Mouse (Mus musculus) liver, embryonic 14.5 days (tissue): ENCODE measurements around the gene Tenm2. TPM values are rescaled to one million over a fixed set of nuclear protein-coding genes. Genes with fewer than 3 reads are reported as not detected.

Experiments
- ATAC-seq: fragments of 200-750 bp; cut with Nextera tagmentation; 2 replicates; pipeline ENCODE4 v1.8.0; 2017; ENCODE audit warnings: moderate number of reproducible peaks, mild to moderate bottlenecking, moderate library complexity; ENCODE audit not compliant: insufficient read depth
- DNase-seq, 3 experiments: peaks; one replicate each; pipeline ENCODE4 v3.0.0-alpha.2; 2012 to 2013; ENCODE audit warnings: low read depth in 3 of 3, low spot score in 3 of 3
- H3K27ac ChIP-seq: fragments of 300-500 bp; sonication (generic); 2 replicates; pipeline ENCODE4 v1.5.1; 2014; ENCODE audit warnings: moderate library complexity, mild to moderate bottlenecking, control low read depth, inconsistent platforms
- H3K27me3 ChIP-seq: fragments of 300-500 bp; sonication (generic); 2 replicates; pipeline ENCODE4 v1.6.1; 2014; ENCODE audit warnings: mild to moderate bottlenecking, low read length, moderate library complexity; ENCODE audit not compliant: control insufficient read depth, insufficient read depth
- H3K36me3 ChIP-seq: fragments of 300-500 bp; sonication (generic); replicated peaks from 2 replicates; pipeline ENCODE4 v1.6.1; 2014; ENCODE audit warnings: low read depth; ENCODE audit not compliant: control insufficient read depth, insufficient read depth
- H3K4me1 ChIP-seq, 2 experiments: fragments of 200-500 bp in 1 of 2; fragments of 300-500 bp in 1 of 2; sonication (generic) in 1 of 2; replicated peaks; 2 replicates each; pipeline ENCODE4 v1.6.1; 2012 to 2014; ENCODE audit warnings: antibody characterized with exemption in 1 of 2, inconsistent platforms in 1 of 2, low read length in 1 of 2; ENCODE audit not compliant: control insufficient read depth in 2 of 2, insufficient read depth in 2 of 2
- H3K4me2 ChIP-seq: fragments of 300-500 bp; sonication (generic); 2 replicates; pipeline ENCODE4 v1.6.1; 2014; ENCODE audit warnings: low read depth, mild to moderate bottlenecking, control low read depth, moderate library complexity
- H3K4me3 ChIP-seq, 2 experiments: fragments of 200-500 bp in 1 of 2; fragments of 300-500 bp in 1 of 2; sonication (generic) in 1 of 2; 2 replicates each; pipeline ENCODE4 v1.5.1; 2012 to 2014; ENCODE audit warnings: low read depth in 2 of 2, low read length in 2 of 2, mild to moderate bottlenecking in 2 of 2, control low read depth in 1 of 2, inconsistent platforms in 1 of 2, moderate library complexity in 1 of 2; ENCODE audit not compliant: insufficient read depth in 1 of 2
- H3K9ac ChIP-seq: fragments of 300-500 bp; sonication (generic); replicated peaks from 2 replicates; pipeline ENCODE4 v1.6.1; 2014; ENCODE audit warnings: mild to moderate bottlenecking, control low read depth, moderate library complexity
- H3K9me3 ChIP-seq: fragments of 300-500 bp; sonication (generic); 2 replicates; pipeline ENCODE4 v1.6.1; 2016; ENCODE audit warnings: low read length, mixed read lengths; ENCODE audit not compliant: control insufficient read depth
- CTCF ChIP-seq: IDR thresholded peaks from 2 replicates; pipeline ENCODE4 v1.5.1; 2016; ENCODE audit warnings: antibody characterized with exemption, low read depth, control low read depth
- EP300 ChIP-seq: IDR thresholded peaks from 2 replicates; pipeline ENCODE4 v1.6.1; 2016; ENCODE audit warnings: antibody characterized with exemption, low read depth
- WGBS: fragments of 180-500 bp; shearing (Covaris S2); extraction: QIAGEN DNeasy Blood & Tissue Kit; methylation state at CpG from one replicate; pipeline ENCODE4 v1.1.7; 2014; ENCODE audit not compliant: insufficient replicate concordance; 5-methylcytosine and 5-hydroxymethylcytosine counted together
- polyA plus RNA-seq, 2 experiments: library from polyadenylated mRNA; depleted of rRNA in 1 of 2; stranded (reverse) in 1 of 2; unstranded in 1 of 2; fragments of >200 nt; fragmentation: Nextera tagmentation in 1 of 2; extraction: Ambion mirVana in 1 of 2; gene quantifications; 2 replicates each; pipeline versions ENCODE4 v1.2.1 to v1.2.3; 2012 to 2014

Tenm2 gene
- polyA plus RNA-seq, 2 experiments = 0.06 TPM; not detected in 1

- no peaks in the 10 kb centered on the region for H3K9me3 ChIP-seq
- WGBS = 71% methylated on average over 16 of the region's 16 CpGs
Measured at GRCm38 (mm10) chr11:36139521-36139920, 1096.2 kb downstream of the Tenm2 start.

GRCm38 (mm10) chr11:36137840-36138239 is 1097.9 kb downstream of the Tenm2 start:
- H3K4me1 ChIP-seq = no peaks in the 10 kb centered on the region
- no peaks in the 10 kb centered on the region for H3K36me3 ChIP-seq
- H3K4me2 ChIP-seq = no peak overlapping the region
- H3K27ac ChIP-seq = no peak overlapping the region
- H3K9ac ChIP-seq = no peak overlapping the region
- TF ChIP-seq CTCF (no peak), EP300 (no peak)
- no peaks in the 10 kb centered on the region for H3K9me3 ChIP-seq
- ATAC-seq (no peak), DNase-seq (no peak)
- H3K4me3 ChIP-seq = no peak overlapping the region
- no peaks in the 10 kb centered on the region for H3K27me3 ChIP-seq
- WGBS = 34% methylated on average over 4 of the region's 4 CpGs

More at GRCm38 (mm10) chr11:36139521-36139920, 1096.2 kb downstream of the Tenm2 start:
- TF ChIP-seq EP300 = no peak
- no peak for TF ChIP-seq CTCF
- Histone ChIP-seq H3K27me3 (no peaks in the 10 kb centered on the region), H3K27ac (no peak overlapping the region), H3K4me1 (no peaks in the 10 kb centered on the region), H3K36me3 (no peaks in the 10 kb centered on the region), H3K4me3 (no peak overlapping the region), H3K4me2 (no peak overlapping the region), H3K9ac (no peak overlapping the region)
- DNase-seq (no peak), ATAC-seq (no peak)

GRCm38 (mm10) chr11:36137276-36137675 is 1098.5 kb downstream of the Tenm2 start:
- WGBS = 62% methylated on average over 6 of the region's 6 CpGs
- ATAC-seq (no peak), DNase-seq (no peak)
- Histone ChIP-seq H3K36me3 (no peaks in the 10 kb centered on the region), H3K27ac (no peak overlapping the region), H3K27me3 (no peaks in the 10 kb centered on the region), H3K9me3 (no peaks in the 10 kb centered on the region), H3K9ac (no peak overlapping the region), H3K4me2 (no peak overlapping the region), H3K4me3 (no peak overlapping the region), H3K4me1 (no peaks in the 10 kb centered on the region)
- TF ChIP-seq EP300 = no peak
- TF ChIP-seq CTCF = no peak

GRCm38 (mm10) chr11:36134645-36135044 is 1101.1 kb downstream of the Tenm2 start:
- no peaks in the 10 kb centered on the region for H3K36me3 ChIP-seq
- H3K4me1 ChIP-seq = no peaks in the 10 kb centered on the region
- DNase-seq (no peak), ATAC-seq (no peak)
- 61% methylated on average over 9 of the region's 9 CpGs for WGBS
- H3K4me3 ChIP-seq = no peak overlapping the region
- H3K27ac ChIP-seq = no peak overlapping the region
- H3K27me3 ChIP-seq = no peaks in the 10 kb centered on the region
- no peak for TF ChIP-seq EP300
- TF ChIP-seq CTCF = no peak
- H3K9me3 ChIP-seq = no peaks in the 10 kb centered on the region
- H3K9ac ChIP-seq = no peak overlapping the region
- no peak overlapping the region for H3K4me2 ChIP-seq

- no peaks in the 10 kb centered on the region for H3K9me3 ChIP-seq
- ATAC-seq (no peak), DNase-seq (no peak)
- no peaks in the 10 kb centered on the region for H3K36me3 ChIP-seq
- H3K27me3 ChIP-seq = no peaks in the 10 kb centered on the region
- H3K4me3 ChIP-seq = no peak overlapping the region
- H3K4me2 ChIP-seq = no peak overlapping the region
- no peak overlapping the region for H3K9ac ChIP-seq
- no peak overlapping the region for H3K27ac ChIP-seq
- TF ChIP-seq EP300 (no peak), CTCF (no peak)
- no peaks in the 10 kb centered on the region for H3K4me1 ChIP-seq
- WGBS = 44% methylated on average over 2 of the region's 2 CpGs
Measured at GRCm38 (mm10) chr11:36123275-36123674, 1112.5 kb downstream of the Tenm2 start.
